ENCODE assay signal across 9 mouse cellular contexts in the genomic region with DNA sequence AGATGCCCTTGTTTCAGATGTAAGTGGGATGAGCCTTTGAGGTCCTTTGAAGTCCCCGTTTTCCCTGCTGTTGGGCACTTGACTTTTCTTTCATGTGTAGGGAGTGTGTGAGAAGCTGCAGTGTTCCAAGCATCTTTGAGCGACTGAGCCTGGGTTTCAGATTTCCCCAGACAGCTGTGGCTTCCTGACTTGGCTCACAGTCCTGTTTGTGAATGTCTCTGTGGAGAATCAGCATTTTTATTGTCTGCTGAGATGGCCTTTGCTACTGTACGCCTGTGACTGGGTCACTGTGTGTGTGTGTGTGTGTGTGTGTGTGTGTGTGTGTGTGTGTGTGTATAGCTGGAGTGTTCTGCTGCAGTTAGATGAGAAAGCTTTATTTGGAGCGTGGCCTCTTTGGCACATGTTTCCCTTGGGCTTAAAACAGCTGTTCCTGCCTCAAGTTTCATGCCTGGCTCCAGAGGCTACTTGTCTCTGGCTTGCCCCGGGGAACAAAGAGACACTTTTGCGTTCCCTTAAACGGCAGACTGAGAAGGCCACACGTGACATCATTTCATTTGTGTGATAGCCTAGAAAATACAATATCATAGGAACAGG. TPM values are rescaled to one million over a fixed set of nuclear protein-coding genes. Genes with fewer than 3 reads are reported as not detected.
DNase-seq lines count a peak whose midpoint lies in the region; ATAC-seq and TF ChIP-seq lines count a peak whose summit lies in the region.
"Had no signal": no experiment of that assay in that cellular context is flagged by ENCODE, and none has a peak within 500 bp of the region (broad histone marks: within the 10 kb centered on the region; RNA-seq: fewer than 3 reads in every experiment).

No protein-coding gene starts in this region.

- DNase-seq in adrenal gland, adult 2 months = peak; percentile 44
- DNase-seq in adrenal gland, adult 8-10 months = no peak
- DNase-seq in ES-E14 (ENCODE audit: low read depth, low spot score) = no peak
- peak; percentile 73 for DNase-seq in gastrocnemius, postnatal 25 days
- DNase-seq in cerebellum, adult 9-10 months = no peak

- whole genome bisulfite sequencing in intestine, embryonic 15.5 days = 31% methylated on average over 8 of the region's 8 CpGs
- 15% methylated on average over 8 of the region's 8 CpGs for WGBS in lung, embryonic 15.5 days

- H3K4me1 ChIP-seq in ES-E14 (ENCODE audit: control insufficient read depth in 2 of 2, insufficient read depth in 2 of 2, low read length in 2 of 2, poor library complexity in 1 of 2) = peaks cover 2 to 18% of the 10 kb centered on the region in 2 experiments; a peak in 1 of 4 replicates
- H3K4me1 ChIP-seq in intestine, embryonic 15.5 days (replicated peaks) = peaks cover 14% of the 10 kb centered on the region
- H3K4me1 ChIP-seq in lung, embryonic 15.5 days = peaks cover 25% of the 10 kb centered on the region

- peaks cover 5% of the 10 kb centered on the region; the same call in 1 of the 2 replicates for H3K36me3 ChIP-seq in ES-E14 (ENCODE audit: control insufficient read depth, insufficient read depth, low read length, poor library complexity, severe bottlenecking)
- H3K36me3 ChIP-seq in intestine, embryonic 15.5 days = peaks cover 10% of the 10 kb centered on the region; the same call in 1 of the 2 replicates
- peaks cover 8% of the 10 kb centered on the region; the same call in 1 of the 2 replicates for H3K36me3 ChIP-seq in lung, embryonic 15.5 days

- H3K9me3 ChIP-seq in ES-E14 (ENCODE audit: control insufficient read depth, insufficient read depth, low read depth, low read length) = no peaks in the 10 kb centered on the region
- H3K9me3 ChIP-seq in intestine, embryonic 15.5 days = no peaks in the 10 kb centered on the region
- H3K9me3 ChIP-seq in lung, embryonic 15.5 days = no peaks in the 10 kb centered on the region

- 0 out of 2 replicates have a peak overlapping the region, but pooled peaks have one; percentile 19 for H3K9ac ChIP-seq in ES-E14 (ENCODE audit: insufficient read depth, low read depth, low read length, poor library complexity, severe bottlenecking)
- no peak overlapping the region for H3K9ac ChIP-seq in intestine, embryonic 15.5 days
- H3K9ac ChIP-seq in lung, embryonic 15.5 days = no peak overlapping the region

- ATAC-seq in intestine, embryonic 15.5 days = peak; percentile 67
- ATAC-seq in lung, embryonic 15.5 days (ENCODE audit: borderline replicate concordance, extremely low read depth, low FRiP score, low TSS enrichment) = peak; percentile 80
- ATAC-seq in inflammation-experienced regulatory T-cells, adult 6 months = no peak

- H3K4me2 ChIP-seq in intestine, embryonic 15.5 days (replicated peaks) = no peak overlapping the region
- no peak overlapping the region for H3K4me2 ChIP-seq in lung, embryonic 15.5 days

- H3K27ac ChIP-seq in ES-E14 (ENCODE audit: insufficient read depth, low read depth, low read length, poor library complexity, severe bottlenecking) = no peak overlapping the region
- peak overlapping the region; percentile 65 for H3K27ac ChIP-seq in intestine, embryonic 15.5 days
- H3K27ac ChIP-seq in lung, embryonic 15.5 days = peak overlapping the region; percentile 78

- in situ Hi-C loops in ES-E14 (cut with MboI; ENCODE audit: low sequenced_read_pairs in 2 of 2, unreplicated experiment in 2 of 2) = no loop called here

- H3K4me3 ChIP-seq in ES-E14 (ENCODE audit: insufficient read depth in 1 of 2, low read depth in 1 of 2, low read length in 2 of 2, poor library complexity in 1 of 2, severe bottlenecking in 1 of 2) = no peak overlapping the region
- no peak overlapping the region for H3K4me3 ChIP-seq in intestine, embryonic 15.5 days (replicated peaks)
- H3K4me3 ChIP-seq in lung, embryonic 15.5 days = no peak overlapping the region
- H3K4me3 ChIP-seq: erythroblast, embryonic 14.5 days had no signal

- no peaks in the 10 kb centered on the region for H3K27me3 ChIP-seq in intestine, embryonic 15.5 days (replicated peaks)
- H3K27me3 ChIP-seq in lung, embryonic 15.5 days = no peaks in the 10 kb centered on the region

TF ChIP-seq in ES-E14, 5 proteins besides CTCF, POLR2A, EP300 and RAD21:
- TF ChIP-seq ZNF384 (IDR thresholded peaks at IDR 0.05; ENCODE audit: low read depth, low read length) (no peak), CHD2 (IDR thresholded peaks at IDR 0.05; ENCODE audit: low read depth, low read length) (no peak), MAFK (IDR thresholded peaks at IDR 0.05; ENCODE audit: insufficient read depth, low read depth, low read length) (no peak), ZC3H11A (IDR thresholded peaks at IDR 0.05; ENCODE audit: borderline replicate concordance, low read depth, low read length) (no peak), HCFC1 (IDR thresholded peaks at IDR 0.05; ENCODE audit: borderline replicate concordance, insufficient read depth, low read length) (no peak)

RNA-seq across cellular contexts. Expression of gene Morc3, which starts 23.9 kb away (rescaled TPM):
- 10 to 100 TPM; 28.0 to 30.9 TPM for total RNA-seq in adrenal gland, adult 2 months (2021)
- polyA plus RNA-seq in adrenal gland, adult 2 months (2012; rRNA removed) = 1.4 and 1.5 TPM in 2 replicates
- total RNA-seq in adrenal gland, adult 8-10 months (2022) = 10 to 100 TPM; 28.9 to 51.3 (median 36.0) TPM
- 90.3 and 98.4 TPM in 2 replicates for total RNA-seq in ES-E14 (2012; rRNA removed)
- total RNA-seq in gastrocnemius, postnatal 25 days (2021) = 10 to 100 TPM; 11.4 to 13.9 TPM
- 27.5 and 40.6 TPM in 2 replicates for polyA plus RNA-seq in intestine, embryonic 15.5 days (2015; fragmentation: Nextera tagmentation; extraction: Ambion mirVana)
- 31.8 and 33.1 TPM in 2 replicates for polyA plus RNA-seq in lung, embryonic 15.5 days (2015; fragmentation: Nextera tagmentation; extraction: Ambion mirVana)
- 10 to 100 TPM; 78.1 to 84.6 (median 80.9) TPM for polyA plus RNA-seq in inflammation-experienced regulatory T-cells, adult 6 months (2017; shearing (Covaris generic))

Comparison
In these comparisons a context has a peak if more than half of its experiments do, and no peak if none do; other contexts are left out.
1. DNase-seq: peak in adrenal gland, adult 2 months (single experiment) and gastrocnemius, postnatal 25 days (single experiment); none in adrenal gland, adult 8-10 months (single experiment), ES-E14 (single experiment) and cerebellum, adult 9-10 months (single experiment).